Mouse (Mus musculus): ENCODE results near the gene Wdr37.

Gene Wdr37

GRCm38 (mm10) chr13:8769654-8770227 is 102.0 kb downstream of the Wdr37 start:
- in situ Hi-C loops (cut with MboI, MseI), result no loop called here

- in situ Hi-C loops (cut with MboI, MseI), result no loop called here
These were observed 110.8 kb downstream of the Wdr37 start for GRCm38 (mm10) chr13:8760940-8761339.
